Mouse (Mus musculus) hindbrain, embryonic 15.5 days (tissue): ENCODE data around the gene Dpf3. TPM values are rescaled to one million over a fixed set of nuclear protein-coding genes. Genes with fewer than 3 reads are reported as not detected.
A peak's percentile ranks its signal among the peaks of the same experiment; 100 is the strongest.

ENCODE experiments used
- ATAC-seq: fragments of 200-750 bp; cut with Nextera tagmentation; 2 replicates; pipeline ENCODE4 v1.8.0; 2017; ENCODE audit warnings: low read depth, moderate number of reproducible peaks, moderate TSS enrichment; ENCODE audit not compliant: low FRiP score
- H3K27ac ChIP-seq: fragments of 300-500 bp; sonication (generic); replicated peaks from 2 replicates; pipeline ENCODE4 v1.5.1; 2015; ENCODE audit warnings: mild to moderate bottlenecking, inconsistent platforms
- H3K27me3 ChIP-seq: fragments of 300-500 bp; sonication (generic); 2 replicates; pipeline ENCODE4 v1.6.1; 2015; ENCODE audit warnings: control low read depth, inconsistent platforms
- H3K36me3 ChIP-seq: fragments of 300-500 bp; sonication (generic); 2 replicates; pipeline ENCODE4 v1.6.1; 2015; ENCODE audit warnings: control low read depth, inconsistent platforms
- H3K4me1 ChIP-seq: fragments of 300-500 bp; sonication (generic); replicated peaks from 2 replicates; pipeline ENCODE4 v1.6.1; 2015; ENCODE audit warnings: control low read depth, inconsistent platforms
- H3K4me2 ChIP-seq: fragments of 300-500 bp; sonication (generic); 2 replicates; pipeline ENCODE4 v1.6.1; 2015; ENCODE audit warnings: moderate library complexity, mild to moderate bottlenecking, inconsistent platforms
- H3K4me3 ChIP-seq: fragments of 300-500 bp; sonication (generic); 2 replicates; pipeline ENCODE4 v1.5.1; 2015; ENCODE audit warnings: mild to moderate bottlenecking, inconsistent platforms
- H3K9ac ChIP-seq: fragments of 300-500 bp; sonication (generic); 2 replicates; pipeline ENCODE4 v1.6.1; 2015; ENCODE audit warnings: inconsistent platforms
- H3K9me3 ChIP-seq: fragments of 300-500 bp; sonication (generic); 2 replicates; pipeline ENCODE4 v1.6.1; 2016; ENCODE audit warnings: control low read depth, inconsistent platforms
- WGBS: fragments of 180-500 bp; shearing (Covaris S2); methylation state at CpG from one replicate; pipeline ENCODE4 v1.1.7; 2015; 5-methylcytosine and 5-hydroxymethylcytosine counted together
- polyA plus RNA-seq: library from polyadenylated mRNA; unstranded; fragments of >200 nt; fragmentation: Nextera tagmentation; extraction: Ambion mirVana; gene quantifications from 2 replicates; pipeline ENCODE4 v1.2.1, GENCODE M21; 2015

Gene Dpf3
- polyA plus RNA-seq, 1 experiment from 2014 or later = 22.7 TPM

GRCm38 (mm10) chr12:83178770-83179169, 308.7 kb downstream of the Dpf3 start:
- Histone ChIP-seq H3K27me3 (no peaks in the 10 kb centered on the region), H3K9ac (no peak overlapping the region), H3K4me2 (no peak overlapping the region), H3K4me1 (peaks cover 3% of the 10 kb centered on the region; the same call in 1 of the 2 replicates), H3K4me3 (no peak overlapping the region), H3K27ac (peak overlapping the region; percentile 6; the same call in 1 of the 2 replicates), H3K36me3 (no peaks in the 10 kb centered on the region), H3K9me3 (no peaks in the 10 kb centered on the region)
- WGBS = 46% methylated on average over 2 of the region's 2 CpGs
- ATAC-seq = peak; percentile 23; the same call in 1 of the 2 replicates

- H3K4me3 ChIP-seq = no peak overlapping the region
- no peaks in the 10 kb centered on the region for H3K36me3 ChIP-seq
- peak overlapping the region; percentile 5; the same call in 1 of the 2 replicates for H3K4me2 ChIP-seq
- H3K9me3 ChIP-seq = no peaks in the 10 kb centered on the region
- H3K9ac ChIP-seq = no peak overlapping the region
- peak; percentile 60 for ATAC-seq
- 20% methylated on average over 12 of the region's 12 CpGs for WGBS
- H3K4me1 ChIP-seq = peaks cover 16% of the 10 kb centered on the region
- peak overlapping the region; percentile 68 for H3K27ac ChIP-seq
- no peaks in the 10 kb centered on the region for H3K27me3 ChIP-seq
Observed at GRCm38 (mm10) chr12:83169495-83170209, 317.9 kb downstream of the Dpf3 start.

GRCm38 (mm10) chr12:83168310-83168709, 319.2 kb downstream of the Dpf3 start:
- Histone ChIP-seq H3K9me3 (no peaks in the 10 kb centered on the region), H3K4me2 (no peak overlapping the region), H3K27me3 (no peaks in the 10 kb centered on the region), H3K27ac (no peak overlapping the region), H3K9ac (no peak overlapping the region), H3K4me3 (no peak overlapping the region), H3K4me1 (peaks cover 16% of the 10 kb centered on the region), H3K36me3 (no peaks in the 10 kb centered on the region)
- ATAC-seq = no peak
- 85% methylated on average over 6 of the region's 6 CpGs for WGBS

GRCm38 (mm10) chr12:83165058-83165457, 322.5 kb downstream of the Dpf3 start:
- H3K4me2 ChIP-seq = no peak overlapping the region
- H3K4me3 ChIP-seq = no peak overlapping the region
- H3K9ac ChIP-seq = no peak overlapping the region
- ATAC-seq = no peak
- no peaks in the 10 kb centered on the region for H3K9me3 ChIP-seq
- H3K27ac ChIP-seq = no peak overlapping the region
- peaks cover 21% of the 10 kb centered on the region for H3K4me1 ChIP-seq
- no peaks in the 10 kb centered on the region for H3K27me3 ChIP-seq
- H3K36me3 ChIP-seq = no peaks in the 10 kb centered on the region
- WGBS = 96% methylated on average over 1 of the region's 1 CpGs

Other genes with a start within 250 kb of the Dpf3 start
- gene Dcaf4, start 32.8 kb upstream of the Dpf3 start, polyA plus RNA-seq = 44.8 and 49.2 TPM in 2 replicates
- gene Zfyve1, start 109.5 kb upstream of the Dpf3 start, polyA plus RNA-seq = 24.8 and 27.8 TPM in 2 replicates
- gene Rbm25, start 143.5 kb upstream of the Dpf3 start, polyA plus RNA-seq = 232 and 242 TPM in 2 replicates
- gene Psen1, start 200.4 kb upstream of the Dpf3 start, polyA plus RNA-seq = 66.3 and 71.4 TPM in 2 replicates